Mouse (Mus musculus) limb, embryonic 12.5 days (tissue): ENCODE measurements around the gene Plin5. TPM values are rescaled to one million over a fixed set of nuclear protein-coding genes. Genes with fewer than 3 reads are reported as not detected.
"Not testable (repeated sequence)": the region's sequence is repeated elsewhere in the genome, so short reads cannot be mapped to it uniquely, and the experiment has no call there.

ENCODE experiments used
- ATAC-seq: fragments of 200-750 bp; cut with Nextera tagmentation; 2 replicates; pipeline ENCODE4 v1.8.0; 2017; ENCODE audit warnings: low read depth, moderate TSS enrichment; ENCODE audit not compliant: insufficient number of reproducible peaks, insufficient read depth, low FRiP score, low TSS enrichment
- H3K27ac ChIP-seq: fragments of 300-500 bp; sonication (generic); 2 replicates; pipeline ENCODE4 v1.5.1; 2016; ENCODE audit warnings: mild to moderate bottlenecking, moderate library complexity
- H3K27me3 ChIP-seq: fragments of 300-500 bp; sonication (generic); 2 replicates; pipeline ENCODE4 v1.6.1; 2016; ENCODE audit warnings: mild to moderate bottlenecking, moderate library complexity
- H3K36me3 ChIP-seq: fragments of 300-500 bp; sonication (generic); 2 replicates; pipeline ENCODE4 v1.6.1; 2016; ENCODE audit warnings: mild to moderate bottlenecking, moderate library complexity
- H3K4me1 ChIP-seq: fragments of 300-500 bp; sonication (generic); replicated peaks from 2 replicates; pipeline ENCODE4 v1.6.1; 2016
- H3K4me2 ChIP-seq: fragments of 300-500 bp; sonication (generic); 2 replicates; pipeline ENCODE4 v1.6.1; 2016; ENCODE audit warnings: mild to moderate bottlenecking, moderate library complexity
- H3K4me3 ChIP-seq: fragments of 300-500 bp; sonication (generic); replicated peaks from 2 replicates; pipeline ENCODE4 v1.5.1; 2016; ENCODE audit warnings: mild to moderate bottlenecking
- H3K9ac ChIP-seq: fragments of 300-500 bp; sonication (generic); replicated peaks from 2 replicates; pipeline ENCODE4 v1.6.1; 2016; ENCODE audit warnings: mild to moderate bottlenecking, moderate library complexity
- H3K9me3 ChIP-seq: fragments of 300-500 bp; sonication (generic); 2 replicates; pipeline ENCODE4 v1.6.1; 2016; ENCODE audit warnings: mild to moderate bottlenecking, moderate library complexity
- WGBS: fragments of 180-500 bp; shearing (Covaris S2); methylation state at CpG from one replicate; pipeline ENCODE4 v1.1.7; 2016; 5-methylcytosine and 5-hydroxymethylcytosine counted together
- polyA plus RNA-seq: library from polyadenylated mRNA; unstranded; fragments of >200 nt; fragmentation: Nextera tagmentation; extraction: Ambion mirVana; gene quantifications from 2 replicates; pipeline ENCODE4 v1.2.1, GENCODE M21; 2016

Plin5 gene
- polyA plus RNA-seq, 1 experiment from 2014 or later, result 0.10 TPM

- Histone ChIP-seq H3K4me3 (no peak overlapping the region), H3K4me2 (no peak overlapping the region), H3K9me3 (no peaks in the 10 kb centered on the region), H3K36me3 (peaks cover 31% of the 10 kb centered on the region), H3K27ac (no peak overlapping the region), H3K9ac (no peak overlapping the region), H3K27me3 (no peaks in the 10 kb centered on the region), H3K4me1 (no peaks in the 10 kb centered on the region)
- ATAC-seq, result no peak
- 62% methylated on average over 4 of the region's 4 CpGs for WGBS
These were observed 10.4 kb downstream of the Plin5 start for GRCm38 (mm10) chr17:56106981-56107380.

- not testable (repeated sequence) for ATAC-seq, H3K9ac ChIP-seq, H3K4me2 ChIP-seq, H3K4me3 ChIP-seq, H3K4me1 ChIP-seq, H3K9me3 ChIP-seq, H3K27ac ChIP-seq, H3K27me3 ChIP-seq
- WGBS, result 93% methylated on average over 4 of the region's 4 CpGs
- peaks cover 36% of the 10 kb centered on the region for H3K36me3 ChIP-seq
These were observed 11.0 kb downstream of the Plin5 start for GRCm38 (mm10) chr17:56106436-56106835.

DNA sequence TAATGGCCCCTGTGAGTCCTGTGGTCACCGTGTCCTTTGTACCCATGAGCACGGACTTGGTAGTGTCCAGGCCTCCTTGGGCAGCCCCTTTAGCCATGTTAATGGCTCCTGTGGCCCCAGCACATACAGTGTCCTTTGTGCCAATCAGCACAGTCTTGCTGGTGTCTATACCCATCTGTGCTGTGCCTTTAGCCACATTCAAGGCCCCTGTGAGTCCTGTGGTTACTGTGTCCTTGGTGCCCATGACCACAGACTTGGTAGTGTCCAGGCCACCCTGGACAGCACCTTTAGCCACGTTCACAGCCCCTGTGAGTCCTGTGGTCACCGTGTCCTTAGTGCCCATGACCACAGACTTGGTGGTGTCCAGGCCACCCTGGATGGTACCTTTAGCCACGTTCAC lies 12.6 kb downstream of the Plin5 start:
- WGBS, result 94% methylated on average over 4 of the region's 5 CpGs
- H3K4me1 ChIP-seq, H3K4me3 ChIP-seq, H3K9me3 ChIP-seq, H3K27me3 ChIP-seq, H3K27ac ChIP-seq, H3K4me2 ChIP-seq, H3K9ac ChIP-seq, ATAC-seq: not testable (repeated sequence)
- H3K36me3 ChIP-seq, result peaks cover 51% of the 10 kb centered on the region

DNA sequence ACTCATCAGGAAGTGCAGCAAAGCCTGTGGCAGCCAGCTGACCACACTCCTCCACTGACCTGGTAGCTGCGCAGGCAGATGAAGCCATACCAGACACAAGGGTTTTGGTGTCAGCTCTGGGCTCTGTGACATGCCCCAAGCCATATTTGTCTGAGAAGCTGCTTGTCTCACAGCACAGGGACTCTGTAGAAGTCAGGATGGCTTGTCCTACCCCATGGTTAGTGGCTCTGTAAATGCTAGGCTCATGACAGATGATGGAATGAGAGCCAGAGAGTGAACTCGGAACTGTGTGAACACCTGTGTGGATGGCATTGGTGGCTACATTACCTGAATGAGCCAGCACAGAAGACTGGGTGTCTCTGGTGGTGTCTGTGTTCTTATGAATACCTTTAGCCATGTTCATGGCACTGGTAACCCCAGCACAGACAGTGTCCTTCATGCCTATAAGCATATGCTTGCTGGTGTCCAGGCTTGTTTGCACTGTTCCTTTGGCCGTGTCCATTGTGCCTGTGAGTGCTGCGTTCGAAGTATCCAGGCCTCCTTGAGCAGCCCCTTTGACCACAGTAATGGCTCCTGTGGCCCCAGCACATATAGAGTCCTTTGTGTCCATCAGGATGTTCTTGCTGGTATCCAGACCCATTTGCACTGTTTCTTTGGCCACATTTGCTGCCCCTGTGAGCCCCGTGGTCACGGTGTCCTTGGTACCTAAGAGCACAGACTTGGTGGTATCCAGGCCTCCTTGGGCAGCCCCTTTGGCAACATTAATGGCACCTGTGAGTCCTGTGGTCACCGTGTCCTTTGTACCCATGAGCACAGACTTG lies 13.7 kb downstream of the Plin5 start:
- Histone ChIP-seq H3K4me2 (no peak overlapping the region), H3K27me3 (no peaks in the 10 kb centered on the region), H3K36me3 (peaks cover 57% of the 10 kb centered on the region), H3K9ac (no peak overlapping the region), H3K9me3 (no peaks in the 10 kb centered on the region), H3K27ac (no peak overlapping the region), H3K4me3 (no peak overlapping the region), H3K4me1 (no peaks in the 10 kb centered on the region)
- 94% methylated on average over 8 of the region's 8 CpGs for WGBS
- no peak for ATAC-seq

- no peak for ATAC-seq
- WGBS, result 93% methylated on average over 9 of the region's 9 CpGs
- no peaks in the 10 kb centered on the region for H3K4me1 ChIP-seq
- H3K27ac ChIP-seq, result no peak overlapping the region
- H3K9ac ChIP-seq, result no peak overlapping the region
- H3K27me3 ChIP-seq, result no peaks in the 10 kb centered on the region
- H3K4me3 ChIP-seq, result no peak overlapping the region
- H3K9me3 ChIP-seq, result no peaks in the 10 kb centered on the region
- peaks cover 61% of the 10 kb centered on the region for H3K36me3 ChIP-seq
- H3K4me2 ChIP-seq, result no peak overlapping the region
These were observed 14.5 kb downstream of the Plin5 start for GRCm38 (mm10) chr17:56102927-56103326.

GRCm38 (mm10) chr17:56102158-56102557 lies 15.2 kb downstream of the Plin5 start:
- no peaks in the 10 kb centered on the region for H3K27me3 ChIP-seq
- no peak for ATAC-seq
- peaks cover 69% of the 10 kb centered on the region for H3K36me3 ChIP-seq

GRCm38 (mm10) chr17:56100811-56101210 lies 16.6 kb downstream of the Plin5 start:
- Histone ChIP-seq H3K36me3 (peaks cover 82% of the 10 kb centered on the region), H3K9me3 (no peaks in the 10 kb centered on the region), H3K9ac (no peak overlapping the region), H3K4me1 (no peaks in the 10 kb centered on the region), H3K27me3 (no peaks in the 10 kb centered on the region), H3K4me2 (no peak overlapping the region), H3K4me3 (no peak overlapping the region), H3K27ac (no peak overlapping the region)
- 87% methylated on average over 3 of the region's 3 CpGs for WGBS
- ATAC-seq, result no peak

More at GRCm38 (mm10) chr17:56102158-56102557, 15.2 kb downstream of the Plin5 start:
- WGBS, result 94% methylated on average over 5 of the region's 5 CpGs
- Histone ChIP-seq H3K4me2 (no peak overlapping the region), H3K9me3 (no peaks in the 10 kb centered on the region), H3K9ac (no peak overlapping the region), H3K27ac (no peak overlapping the region), H3K4me1 (no peaks in the 10 kb centered on the region), H3K4me3 (no peak overlapping the region)

DNA sequence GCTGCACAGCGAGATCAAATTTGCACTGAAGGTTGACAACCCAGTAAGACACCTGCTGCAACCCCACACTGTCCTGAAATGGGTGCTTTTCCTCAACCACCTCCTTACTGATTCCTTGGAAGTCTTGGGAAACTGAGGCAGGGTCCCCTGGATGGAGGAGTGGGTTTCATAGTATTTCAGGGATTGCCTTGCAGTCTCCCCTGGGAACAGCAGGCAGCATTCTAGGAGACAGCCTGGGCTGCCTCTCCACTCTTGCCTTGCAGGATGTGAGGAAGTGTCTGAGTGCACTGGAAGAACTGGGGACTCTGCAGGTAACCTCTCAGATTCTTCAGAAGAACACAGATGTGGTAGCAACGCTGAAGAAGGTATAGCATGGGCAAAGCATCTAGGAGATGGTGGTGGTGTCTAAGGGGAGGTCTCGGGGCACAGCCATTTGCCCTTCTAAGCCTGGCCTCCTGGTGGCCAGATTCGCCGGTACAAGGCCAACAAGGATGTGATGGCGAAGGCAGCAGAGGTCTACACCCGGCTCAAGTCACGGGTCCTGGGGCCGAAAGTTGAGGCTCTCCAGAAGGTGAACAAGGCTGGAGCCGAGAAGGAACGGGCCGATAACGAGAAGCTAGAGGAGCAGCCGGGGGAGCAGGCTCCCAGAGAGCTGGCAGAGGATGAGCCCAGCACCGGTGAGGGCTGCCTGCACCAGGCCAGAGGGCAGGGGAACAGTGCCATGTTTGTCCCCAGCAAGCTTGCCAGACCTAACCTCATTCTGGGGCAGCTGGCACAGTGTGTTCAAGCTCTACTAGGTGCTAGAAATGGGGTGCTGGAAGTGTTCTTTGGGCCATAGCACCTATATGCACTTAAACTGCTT lies 18.5 kb downstream of the Plin5 start:
- no peak overlapping the region for H3K27ac ChIP-seq
- H3K9me3 ChIP-seq, result no peaks in the 10 kb centered on the region
- 88% methylated on average over 15 of the region's 15 CpGs for WGBS
- no peaks in the 10 kb centered on the region for H3K27me3 ChIP-seq
- no peak overlapping the region for H3K4me3 ChIP-seq
- no peak overlapping the region for H3K4me2 ChIP-seq
- peaks cover 95% of the 10 kb centered on the region for H3K36me3 ChIP-seq
- H3K9ac ChIP-seq, result no peak overlapping the region
- no peak for ATAC-seq
- H3K4me1 ChIP-seq, result no peaks in the 10 kb centered on the region

DNA sequence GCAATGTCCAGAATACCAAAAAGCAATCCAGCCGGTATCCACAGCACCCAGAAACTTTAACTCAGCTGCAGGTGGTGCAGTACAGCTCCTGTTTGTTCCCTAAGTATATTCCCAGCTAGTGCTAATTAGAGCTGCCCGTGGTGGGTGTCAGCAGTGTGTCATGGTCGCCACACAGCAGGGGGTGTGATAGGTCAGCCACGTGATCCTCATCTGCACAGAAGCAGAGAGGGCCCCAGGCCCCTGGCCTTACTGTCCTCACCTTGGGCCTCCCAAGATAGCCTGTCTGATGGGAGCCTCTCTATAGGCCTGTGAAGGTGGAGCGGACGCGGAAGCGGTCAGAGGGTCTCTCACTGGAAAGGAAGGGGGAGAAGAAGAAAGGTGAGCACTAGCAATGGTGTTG lies 19.2 kb downstream of the Plin5 start:
- WGBS, result 87% methylated on average over 8 of the region's 8 CpGs
- Histone ChIP-seq H3K4me3 (no peak overlapping the region), H3K9me3 (no peaks in the 10 kb centered on the region), H3K27me3 (no peaks in the 10 kb centered on the region), H3K4me2 (no peak overlapping the region), H3K36me3 (peaks cover 95% of the 10 kb centered on the region), H3K9ac (no peak overlapping the region), H3K4me1 (no peaks in the 10 kb centered on the region), H3K27ac (no peak overlapping the region)
- ATAC-seq, result no peak

DNA sequence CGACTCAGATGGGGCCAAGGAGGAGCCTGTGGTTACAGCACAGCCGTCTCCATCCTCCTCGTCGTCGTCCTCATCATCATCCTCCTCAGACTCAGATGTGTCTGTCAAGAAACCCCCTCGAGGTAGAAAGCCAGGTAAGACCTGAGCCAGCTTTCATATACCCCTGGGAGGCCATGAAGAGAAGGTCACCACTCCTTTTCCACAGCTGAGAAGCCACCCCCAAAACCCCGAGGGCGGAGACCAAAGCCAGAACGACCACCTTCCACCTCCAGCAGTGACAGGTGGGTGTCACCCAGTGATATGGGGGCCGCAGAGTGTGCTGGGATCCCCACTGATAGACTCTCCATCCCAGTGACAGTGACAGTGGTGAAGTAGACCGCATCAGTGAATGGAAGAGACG lies 20.5 kb downstream of the Plin5 start:
- Histone ChIP-seq H3K4me3 (no peak overlapping the region), H3K9me3 (no peaks in the 10 kb centered on the region), H3K9ac (no peak overlapping the region), H3K4me1 (no peaks in the 10 kb centered on the region), H3K36me3 (peaks cover 90% of the 10 kb centered on the region), H3K4me2 (no peak overlapping the region), H3K27ac (no peak overlapping the region), H3K27me3 (no peaks in the 10 kb centered on the region)
- 0 out of 2 replicates have a peak, but pooled peaks have one; percentile 12 for ATAC-seq
- WGBS, result 92% methylated on average over 12 of the region's 12 CpGs

DNA sequence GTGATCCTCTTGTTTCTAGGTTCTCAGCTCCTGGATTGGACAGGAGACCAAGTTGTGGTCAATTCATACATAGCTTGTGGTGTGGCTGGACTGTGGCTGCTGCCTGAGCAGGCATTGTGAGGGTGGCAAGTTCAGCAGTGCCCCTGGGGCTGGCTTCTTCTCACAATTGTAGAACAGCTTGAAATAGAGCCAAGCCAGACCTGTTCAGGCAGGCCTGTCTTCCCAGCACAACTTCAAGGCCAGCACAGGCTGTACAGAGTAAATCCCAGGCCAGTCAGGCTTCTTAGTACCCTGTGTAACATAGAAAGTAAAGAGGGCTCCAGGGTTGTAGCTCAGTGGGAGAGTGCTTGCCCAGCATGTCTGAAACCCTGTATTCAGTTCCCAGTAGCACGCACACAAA lies 24.6 kb downstream of the Plin5 start:
- H3K27ac ChIP-seq, result no peak overlapping the region
- H3K36me3 ChIP-seq, result peaks cover 84% of the 10 kb centered on the region
- no peak overlapping the region for H3K4me3 ChIP-seq
- no peak overlapping the region for H3K9ac ChIP-seq
- no peaks in the 10 kb centered on the region for H3K9me3 ChIP-seq
- no peaks in the 10 kb centered on the region for H3K27me3 ChIP-seq
- no peaks in the 10 kb centered on the region for H3K4me1 ChIP-seq
- WGBS, result 88% methylated on average over 1 of the region's 1 CpGs
- ATAC-seq, result no peak
- H3K4me2 ChIP-seq, result no peak overlapping the region
